Mouse (Mus musculus) layer of hippocampus, postnatal 10 days (tissue): ENCODE results near the gene Gpr156. TPM values are rescaled to one million over a fixed set of nuclear protein-coding genes. Genes with fewer than 3 reads are reported as not detected.
"Not testable (repeated sequence)": the region's sequence is repeated elsewhere in the genome, so short reads cannot be mapped to it uniquely, and the experiment has no call there.

Source experiments
- DNase-seq, 2 experiments: peaks; one replicate each; pipeline ENCODE4 v3.0.0; 2021; ENCODE audit warnings: low spot score in 2 of 2
- total RNA-seq, 2 experiments: library from RNA; stranded (reverse); gene quantifications; 2 replicates each; pipeline ENCODE4 v1.2.3; 2021

Gene Gpr156
- total RNA-seq, 2 experiments from 2014 or later = 1.4 to 1.5 TPM

- DNase-seq = no peak
Observed at GRCm38 (mm10) chr16:37999762-38000161, 83.5 kb downstream of the Gpr156 start.

GRCm38 (mm10) chr16:38000178-38000577 lies 83.9 kb downstream of the Gpr156 start:
- peak in 1 of 2 experiments; percentile 27 for DNase-seq

- peak in 1 of 2 experiments; percentile 8 for DNase-seq
Observed at GRCm38 (mm10) chr16:38001766-38002165, 85.5 kb downstream of the Gpr156 start.

GRCm38 (mm10) chr16:38002485-38002884 lies 86.2 kb downstream of the Gpr156 start:
- DNase-seq = no peak

- no peak for DNase-seq
Observed at GRCm38 (mm10) chr16:38004486-38005020, 88.3 kb downstream of the Gpr156 start.

GRCm38 (mm10) chr16:38005471-38005870 lies 89.2 kb downstream of the Gpr156 start:
- DNase-seq = no peak

GRCm38 (mm10) chr16:38008371-38008770 lies 92.1 kb downstream of the Gpr156 start:
- no peak for DNase-seq

- DNase-seq = no peak
Observed at GRCm38 (mm10) chr16:38009041-38009825, 92.9 kb downstream of the Gpr156 start.

GRCm38 (mm10) chr16:38011486-38011885 lies 95.2 kb downstream of the Gpr156 start:
- DNase-seq = no peak

GRCm38 (mm10) chr16:38012382-38012781 lies 96.1 kb downstream of the Gpr156 start:
- DNase-seq = no peak

GRCm38 (mm10) chr16:38012891-38013290 lies 96.6 kb downstream of the Gpr156 start:
- DNase-seq = no peak

- DNase-seq = no peak
Observed at GRCm38 (mm10) chr16:38014951-38015350, 98.7 kb downstream of the Gpr156 start.

GRCm38 (mm10) chr16:38016928-38017524 lies 100.7 kb downstream of the Gpr156 start:
- DNase-seq = no peak

- DNase-seq = no peak
Observed at GRCm38 (mm10) chr16:38017958-38018376, 101.7 kb downstream of the Gpr156 start.

GRCm38 (mm10) chr16:38032644-38033043 lies 116.3 kb downstream of the Gpr156 start:
- DNase-seq = no peak

- DNase-seq = no peak
Observed at GRCm38 (mm10) chr16:38033071-38033470, 116.8 kb downstream of the Gpr156 start.

GRCm38 (mm10) chr16:38038101-38038500 lies 121.8 kb downstream of the Gpr156 start:
- not testable (repeated sequence) for DNase-seq

GRCm38 (mm10) chr16:38042160-38042559 lies 125.9 kb downstream of the Gpr156 start:
- no peak for DNase-seq

GRCm38 (mm10) chr16:38044551-38044950 lies 128.3 kb downstream of the Gpr156 start:
- peak; percentile 28 to 42 for DNase-seq

- DNase-seq = peak in 1 of 2 experiments; percentile 6
Observed at GRCm38 (mm10) chr16:38047781-38048558, 131.7 kb downstream of the Gpr156 start.
